Mouse (Mus musculus) erythroid progenitor cell, adult 5-6 weeks (primary cell): Measurements from ENCODE around the gene Nudt4. TPM values are rescaled to one million over a fixed set of nuclear protein-coding genes. Genes with fewer than 3 reads are reported as not detected.

Experiments
- ATAC-seq: replicated peaks from 2 replicates; pipeline ENCODE4 v1.8.0; 2016; ENCODE audit warnings: moderate number of reproducible peaks, mild to moderate bottlenecking, moderate TSS enrichment, inconsistent platforms; ENCODE audit not compliant: poor library complexity, low FRiP score, severe bottlenecking
- total RNA-seq, 2 experiments: library from RNA; stranded (forward) in 1 of 2; stranded (reverse) in 1 of 2; fragments of 150-400 nt in 1 of 2; fragments of 186-747, 209-891 nt in 1 of 2; gene quantifications; 2 replicates each; pipeline versions ENCODE4 v1.2.3 to v1.2.4; 2015 to 2017; ENCODE audit warnings: low replicate concordance in 2 of 2

Gene Nudt4
- total RNA-seq (2015; ENCODE audit: low replicate concordance) (271 and 342 TPM in 2 replicates), total RNA-seq (2017; ENCODE audit: low replicate concordance) (296 and 327 TPM in 2 replicates)

DNA sequence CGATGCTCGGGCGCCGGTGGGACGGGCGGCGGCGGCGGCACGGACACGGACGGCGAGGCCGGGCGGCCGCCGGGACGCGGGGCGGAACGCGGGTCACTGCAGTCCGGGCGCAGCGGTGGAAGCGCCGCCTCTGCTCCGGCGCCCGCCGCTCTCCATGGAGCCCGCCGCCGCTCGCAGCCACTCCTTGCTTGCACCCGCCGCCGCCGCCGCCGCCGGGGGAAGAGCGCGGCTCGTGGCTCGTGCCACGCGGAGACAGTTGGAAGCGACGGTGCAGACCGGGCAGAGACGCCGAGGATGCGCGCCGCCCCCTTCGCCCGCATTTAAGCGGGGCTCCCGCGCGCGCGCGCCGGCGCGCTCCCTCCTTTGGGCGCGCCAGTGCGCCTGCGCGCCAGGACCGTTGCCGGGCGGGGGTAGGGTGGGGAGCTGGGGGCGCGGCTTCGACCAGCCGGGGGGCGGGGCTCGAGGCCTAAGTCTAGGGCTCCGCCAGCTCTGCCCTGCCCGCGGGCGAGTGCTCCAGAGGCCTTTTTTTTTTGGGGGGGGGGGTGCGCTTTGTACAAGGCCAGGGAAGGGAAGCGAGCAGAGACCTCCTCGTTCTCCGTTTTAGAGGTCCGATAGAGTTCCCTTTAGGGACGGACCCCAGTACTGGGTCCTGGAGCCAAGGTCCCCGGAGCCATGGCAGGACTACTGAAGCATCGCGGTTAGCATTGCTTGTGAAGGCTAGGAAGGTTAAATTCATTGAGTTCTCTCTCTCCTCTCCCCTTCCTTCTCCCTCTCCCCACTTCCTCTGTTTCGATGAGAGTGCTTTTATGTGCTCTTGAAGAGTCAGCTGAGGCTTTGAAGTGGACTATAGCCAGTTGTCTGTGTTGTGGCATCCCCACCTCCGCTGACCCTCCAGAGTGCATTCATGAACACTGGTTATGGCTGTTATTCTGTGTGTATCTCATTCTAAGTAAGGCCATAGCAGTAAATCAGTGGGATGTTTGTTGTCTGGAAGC, at the start of gene Nudt4:
Nudt4 (minus strand) TSS at position 296 of the 995 bp plus-strand sequence.
- ATAC-seq = peak; percentile 69

DNA sequence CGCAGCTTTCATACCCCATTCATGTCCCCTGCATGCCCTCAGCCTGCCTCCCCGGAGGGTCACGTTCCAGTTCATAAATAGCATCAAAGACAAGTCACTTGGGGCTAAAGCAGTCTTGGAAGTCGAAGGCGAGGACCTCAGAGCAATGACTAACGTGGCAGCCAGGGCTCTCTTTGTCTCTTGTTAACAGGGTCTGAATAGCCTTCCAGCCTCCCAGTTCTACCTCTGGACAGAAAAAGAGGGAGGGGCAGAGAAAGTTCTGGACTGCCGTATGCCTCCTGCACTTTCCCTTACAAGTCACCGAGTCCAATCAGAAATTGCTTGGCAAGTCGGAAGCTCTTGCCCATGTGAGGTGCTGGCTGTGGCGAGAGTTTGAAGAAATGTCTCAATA, 47.4 kb upstream of the Nudt4 start:
- ATAC-seq = no peak

DNA sequence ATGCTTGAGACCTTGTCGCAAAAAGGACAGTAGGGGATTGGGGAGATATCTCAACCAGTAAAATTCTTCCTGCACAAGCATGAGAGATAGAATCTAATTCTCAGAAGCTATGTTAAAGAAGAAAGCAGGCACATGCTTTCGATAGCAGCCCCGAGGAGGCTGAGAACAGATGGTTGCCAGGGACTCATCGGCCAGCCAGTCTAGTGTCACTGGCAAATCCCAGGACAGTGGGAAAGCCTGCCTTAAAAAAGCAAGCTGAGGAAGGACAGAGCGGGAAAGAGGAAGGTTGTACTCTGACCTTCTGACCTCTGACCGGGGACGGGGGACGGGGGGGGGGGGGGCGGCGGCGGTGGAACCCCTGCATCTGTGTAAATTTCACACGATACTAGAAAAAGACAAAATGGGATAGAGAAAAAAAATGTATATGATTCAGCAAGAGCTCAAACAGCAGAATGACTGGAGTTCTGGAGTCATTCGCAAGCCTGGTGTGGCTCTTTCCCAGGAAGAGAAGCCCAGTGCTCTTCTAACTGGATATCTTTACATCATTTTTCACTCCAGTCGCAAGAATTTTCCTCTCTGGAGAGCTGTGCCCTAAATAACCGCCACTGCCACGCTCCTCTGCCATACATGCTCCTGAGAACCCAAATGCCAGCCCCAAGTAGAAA, 46.9 kb upstream of the Nudt4 start:
- no peak for ATAC-seq

DNA sequence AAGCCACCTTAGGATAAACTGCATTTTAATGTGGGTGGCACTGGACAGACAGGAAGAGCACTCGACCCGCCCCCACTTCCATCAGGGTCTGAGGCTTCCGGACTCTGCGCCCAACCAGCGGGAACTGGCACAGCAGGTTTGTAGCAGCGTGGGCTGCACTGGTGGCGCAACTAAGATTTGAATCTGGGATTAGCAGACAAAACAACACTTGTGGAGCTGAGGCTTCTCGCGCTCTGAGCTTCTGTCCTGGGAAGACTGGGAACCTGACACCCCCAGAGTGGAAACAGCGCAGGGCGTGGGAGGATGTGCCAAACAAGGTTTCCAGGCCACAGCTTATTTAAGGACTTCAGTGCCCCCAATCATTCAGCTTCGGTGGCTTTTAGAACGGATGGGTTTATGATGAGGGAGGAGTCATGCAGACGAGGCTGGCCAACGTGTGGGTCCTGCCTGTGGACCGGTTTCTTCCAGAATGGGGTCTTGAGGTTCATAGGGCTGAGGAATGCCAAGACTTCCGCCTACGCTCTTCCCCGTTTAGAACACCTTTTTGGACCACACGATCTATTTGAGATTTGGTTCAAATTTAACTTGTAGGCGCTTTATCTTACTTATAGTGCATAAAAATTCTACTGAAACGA, 41.1 kb upstream of the Nudt4 start:
- ATAC-seq = no peak

DNA sequence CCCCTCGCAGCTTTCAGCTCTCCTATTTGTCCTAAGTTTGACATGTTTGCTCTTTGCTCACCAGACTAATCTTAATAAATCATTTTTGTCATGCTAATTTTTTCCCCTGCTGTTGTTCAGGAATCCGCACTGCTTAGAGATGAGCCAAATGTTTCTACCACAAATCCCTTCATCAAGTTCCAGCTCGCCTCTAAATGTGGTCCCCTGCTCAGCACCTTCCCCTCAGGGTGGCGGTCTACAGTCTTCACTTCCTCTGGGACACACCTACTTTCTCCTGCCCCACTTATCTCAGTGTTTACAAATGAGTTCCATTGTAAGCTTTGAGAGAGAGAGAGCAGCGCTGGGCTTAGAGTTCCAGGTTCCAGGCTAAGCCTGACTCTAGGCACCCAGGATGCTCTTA, 36.6 kb upstream of the Nudt4 start:
- ATAC-seq = no peak

DNA sequence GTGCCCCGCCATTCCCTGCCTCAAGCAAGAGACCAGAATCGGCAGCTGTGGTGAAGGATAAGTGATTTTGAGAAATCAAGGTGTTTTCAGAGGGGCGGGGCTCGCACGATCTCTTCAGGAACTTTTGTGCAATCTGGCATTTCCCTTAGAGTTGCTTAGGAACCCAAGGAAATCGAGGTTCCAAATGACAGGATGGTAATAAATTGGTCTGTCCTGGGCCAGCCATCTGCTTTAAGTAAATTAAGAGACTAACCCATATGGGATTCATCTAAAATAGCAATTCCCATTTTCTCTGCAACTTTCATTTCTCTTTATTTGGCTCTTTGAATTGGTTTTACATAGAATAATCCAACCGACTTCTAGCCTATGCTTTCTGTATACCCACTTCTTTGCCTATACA, 35.8 kb upstream of the Nudt4 start:
- no peak for ATAC-seq

DNA sequence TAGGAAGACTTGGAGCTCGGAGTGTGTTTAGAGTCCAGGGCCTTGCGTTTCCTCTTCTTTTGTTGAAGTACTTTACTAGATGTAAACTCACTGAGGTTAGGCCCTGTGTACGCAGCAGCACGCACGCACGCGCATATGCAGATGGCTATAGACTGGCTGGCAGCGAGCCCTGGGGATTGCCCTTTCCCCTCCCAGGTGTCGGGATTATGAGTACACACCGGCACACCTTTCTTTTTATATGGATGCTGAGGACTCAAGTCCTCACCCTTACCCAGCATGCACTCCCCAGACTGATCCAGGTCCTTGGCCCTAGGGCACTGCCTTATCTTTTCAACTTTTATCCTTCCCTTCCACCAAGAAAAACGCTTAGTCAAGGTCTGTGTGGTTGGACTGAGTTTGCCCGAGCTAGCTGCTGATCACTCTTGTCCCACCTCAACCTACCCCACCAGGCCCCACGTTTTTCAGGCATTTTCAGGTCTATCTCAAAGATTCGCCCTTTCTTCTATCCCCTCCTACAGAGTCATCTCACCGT, 34.2 kb upstream of the Nudt4 start:
- ATAC-seq = no peak

DNA sequence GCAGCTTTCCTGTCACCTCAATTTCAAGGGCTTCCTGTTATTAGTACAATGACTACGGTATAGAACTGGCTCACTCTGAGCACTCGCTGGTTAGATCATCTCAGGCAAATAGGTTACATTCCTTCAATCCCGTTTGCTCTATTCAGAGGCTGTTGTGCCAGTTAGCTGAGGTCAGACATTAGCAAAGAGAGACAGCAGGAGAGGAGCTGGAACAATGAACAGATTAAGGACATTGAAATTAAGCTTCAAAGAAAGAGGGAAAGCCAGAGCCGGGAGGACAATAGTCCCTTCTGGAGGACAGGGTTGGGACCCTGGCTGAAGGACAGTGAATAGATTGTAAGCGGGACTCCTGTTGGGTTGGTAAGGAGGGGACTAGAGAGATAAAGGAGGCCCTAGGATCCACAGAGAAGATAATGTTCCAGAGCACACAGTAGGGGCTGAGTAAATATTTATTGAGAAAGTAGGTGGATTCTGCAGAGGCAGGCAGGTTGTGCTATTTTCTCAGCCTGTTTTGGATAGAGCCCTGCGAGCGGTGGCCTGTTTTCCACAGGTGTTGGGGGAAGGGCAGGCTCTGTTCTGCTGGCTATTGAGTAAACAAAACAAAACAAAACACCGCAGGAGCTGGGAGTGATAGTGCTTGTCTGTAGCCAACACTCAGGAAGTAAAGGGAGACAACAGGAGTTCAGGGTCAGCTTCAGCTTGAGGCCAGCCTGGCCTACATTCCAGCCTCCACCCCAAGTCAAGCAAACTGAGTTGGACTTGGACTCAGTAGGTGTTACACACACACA, 32.1 kb upstream of the Nudt4 start:
- ATAC-seq = no peak

DNA sequence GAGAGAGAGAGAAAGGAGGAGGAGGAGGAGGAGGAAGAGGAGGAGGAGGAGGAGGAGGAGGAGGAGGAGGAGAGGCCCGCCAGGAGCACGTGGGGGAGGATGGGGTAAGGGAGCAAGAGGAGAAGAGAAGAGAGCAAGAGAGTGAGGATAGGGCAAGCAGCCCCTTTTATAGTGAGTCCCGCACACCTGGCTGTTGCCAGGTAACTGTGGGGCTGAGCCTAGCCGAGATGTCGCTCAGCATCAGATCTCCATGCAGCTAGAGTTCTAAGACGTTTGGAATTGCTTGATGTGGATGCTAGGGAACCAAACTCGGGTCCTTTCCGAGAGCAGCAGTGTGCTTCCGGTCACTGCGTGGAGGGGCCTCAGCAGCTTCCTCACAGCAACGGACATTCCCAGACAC, 30.5 kb upstream of the Nudt4 start:
- ATAC-seq = no peak

DNA sequence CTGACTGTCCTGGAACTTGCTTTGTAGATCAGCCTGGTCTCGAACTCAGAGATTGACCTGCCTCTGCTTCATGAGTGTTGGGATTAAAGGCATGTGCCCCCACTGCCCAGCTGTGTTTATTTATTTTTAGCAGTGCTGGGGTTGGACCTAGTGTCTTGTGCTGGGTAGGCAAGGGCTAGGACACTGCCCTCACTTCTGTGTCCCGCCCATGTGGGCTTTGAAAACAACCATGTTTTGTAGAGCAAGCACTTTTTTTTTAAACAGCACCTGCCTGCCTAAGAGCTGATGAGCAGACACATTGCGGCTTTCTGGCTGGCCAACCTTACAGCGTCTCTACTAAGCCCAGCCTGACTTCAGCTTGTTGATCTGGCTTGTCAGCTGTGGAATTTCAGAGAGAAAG, 27.3 kb upstream of the Nudt4 start:
- ATAC-seq = no peak

DNA sequence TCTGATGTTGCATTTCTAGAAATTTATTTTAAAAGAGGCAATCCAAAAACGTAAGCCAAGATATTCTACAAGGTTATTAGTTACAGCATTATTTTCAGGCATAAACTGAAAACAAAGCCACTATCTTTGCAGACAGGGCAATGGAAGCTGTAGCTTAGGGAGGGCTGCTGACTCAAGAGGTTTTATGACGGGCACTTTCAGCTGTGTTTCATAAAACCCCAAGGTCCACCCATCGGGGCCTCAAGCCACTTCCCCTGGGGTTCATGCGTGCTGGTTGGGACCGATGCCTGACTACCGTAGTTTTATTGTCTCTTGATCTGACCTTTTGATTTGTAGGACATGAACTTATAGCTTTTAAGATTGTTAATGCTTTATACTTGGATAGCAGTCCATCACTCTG, 26.2 kb upstream of the Nudt4 start:
- no peak for ATAC-seq

DNA sequence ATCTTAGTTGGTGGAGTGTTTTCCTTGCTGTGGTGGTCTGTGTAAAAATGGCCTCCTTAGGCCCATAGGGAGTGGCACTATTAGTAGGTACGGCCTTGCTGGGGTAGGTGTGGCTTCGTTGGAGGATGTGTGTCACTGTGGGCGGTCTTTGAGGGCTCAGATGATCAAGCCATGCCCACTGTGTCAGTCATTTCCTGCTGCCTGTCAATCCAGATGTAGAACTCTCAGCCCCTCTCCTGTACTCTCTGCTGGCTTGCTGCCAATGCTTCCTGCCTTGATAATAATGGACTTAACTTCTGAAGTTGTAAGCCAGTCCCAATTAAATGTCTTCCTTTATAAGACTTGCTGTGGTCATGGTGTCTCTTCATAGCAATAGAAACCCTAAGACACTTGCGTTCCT, 25.2 kb upstream of the Nudt4 start:
- ATAC-seq = no peak

DNA sequence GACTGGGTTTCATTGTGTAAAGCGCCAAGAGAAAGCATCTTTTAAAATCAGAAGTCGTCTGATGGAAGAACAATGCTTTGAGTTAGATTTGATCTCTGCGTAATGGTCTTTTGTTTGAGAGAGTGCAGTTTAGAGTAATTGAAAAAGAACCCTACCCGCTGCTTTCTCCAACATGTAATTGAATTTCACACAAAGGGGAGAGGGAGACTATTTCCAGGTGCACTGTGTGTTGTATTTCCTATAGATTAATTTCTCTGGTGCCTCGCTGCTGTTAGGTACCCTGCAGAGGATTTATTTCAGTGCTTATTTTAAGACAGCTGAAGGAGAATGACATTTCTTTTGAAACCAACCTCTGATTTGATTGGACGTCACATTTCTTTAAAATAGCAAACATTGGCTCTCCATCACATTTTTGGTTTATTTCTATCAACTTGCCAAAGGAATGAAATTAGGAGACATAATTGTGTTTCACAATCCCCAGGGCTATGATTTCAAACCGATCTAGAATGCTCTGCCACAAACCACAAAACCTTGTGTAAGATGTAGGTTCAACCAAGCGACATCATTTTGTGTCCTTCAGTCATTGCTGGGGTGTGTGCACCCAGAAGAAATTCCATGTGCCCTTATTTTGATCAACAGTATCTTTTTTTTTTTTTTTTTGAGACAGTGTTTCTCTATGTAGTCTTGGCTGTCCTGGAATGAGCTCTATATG, 23.7 kb upstream of the Nudt4 start:
- no peak for ATAC-seq

DNA sequence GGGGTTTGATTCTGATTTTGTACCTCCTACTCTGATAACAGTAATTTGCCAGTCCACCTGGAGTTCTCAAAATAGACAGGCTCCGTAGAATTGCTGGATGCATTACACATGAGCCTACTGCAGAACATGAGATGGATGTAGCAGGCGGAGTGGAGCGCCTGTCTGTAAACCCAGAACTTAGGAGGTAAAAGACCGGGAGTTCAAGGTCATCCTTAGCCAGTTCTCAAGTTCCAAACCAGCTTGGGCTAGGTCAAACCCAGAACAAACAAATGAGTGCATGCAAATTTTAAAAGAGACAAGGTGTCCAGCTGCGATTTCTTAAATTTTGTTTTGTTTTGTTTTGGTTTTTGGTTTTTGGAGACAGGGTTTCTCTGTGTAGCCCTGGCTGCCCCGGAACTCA, 21.6 kb upstream of the Nudt4 start:
- ATAC-seq = no peak

DNA sequence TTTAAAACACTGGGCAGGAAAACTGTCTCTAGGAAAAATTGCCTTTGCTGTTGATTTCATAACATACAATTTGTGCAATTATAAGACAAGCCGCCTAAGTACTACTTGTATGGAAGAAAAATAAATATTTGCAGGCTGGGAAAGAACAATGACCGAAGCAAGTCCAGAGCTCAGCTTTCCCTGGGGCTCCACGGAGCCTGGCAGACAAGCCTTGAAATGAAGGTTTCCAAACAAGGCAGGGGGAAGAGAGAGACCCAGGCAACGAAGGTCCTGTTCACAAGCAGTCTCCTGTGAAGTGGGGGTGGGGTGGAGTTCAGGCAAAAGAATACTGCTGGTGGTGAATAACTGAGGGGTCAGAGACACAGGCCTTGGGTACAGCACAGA, 13.6 kb upstream of the Nudt4 start:
- ATAC-seq = no peak

DNA sequence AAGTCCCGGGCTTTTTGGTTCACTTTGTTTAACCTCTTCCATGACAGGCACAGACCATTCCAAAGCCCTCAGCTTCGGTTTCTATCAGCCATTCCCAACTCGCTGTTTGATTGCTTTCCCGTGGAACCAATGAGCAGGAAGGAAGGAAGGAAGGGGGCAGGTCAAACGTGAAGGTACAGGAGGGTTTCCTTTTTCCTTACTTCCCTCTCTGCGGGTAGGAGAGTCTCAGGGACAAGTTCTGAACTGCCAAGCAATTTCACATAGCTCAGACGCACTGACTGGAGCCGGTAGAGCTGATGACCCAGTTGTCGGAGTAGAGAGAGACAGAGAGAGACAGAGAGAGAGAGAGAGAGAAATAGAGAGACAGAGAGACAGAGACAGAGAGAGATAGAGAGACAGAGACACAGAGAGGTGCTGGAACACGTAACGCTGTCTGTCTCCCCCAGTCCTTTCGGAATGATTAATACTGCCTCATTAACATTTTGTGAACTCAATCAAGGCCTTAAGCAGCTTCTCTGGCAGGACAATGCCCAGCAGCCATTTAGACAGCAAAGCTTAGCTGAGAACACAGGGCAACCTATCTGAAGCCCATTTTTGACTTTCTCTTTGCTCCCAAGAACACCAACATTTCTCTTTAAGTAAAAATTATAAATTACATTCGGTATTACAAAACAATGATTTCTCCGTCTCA, 13.1 kb upstream of the Nudt4 start:
- ATAC-seq = no peak

DNA sequence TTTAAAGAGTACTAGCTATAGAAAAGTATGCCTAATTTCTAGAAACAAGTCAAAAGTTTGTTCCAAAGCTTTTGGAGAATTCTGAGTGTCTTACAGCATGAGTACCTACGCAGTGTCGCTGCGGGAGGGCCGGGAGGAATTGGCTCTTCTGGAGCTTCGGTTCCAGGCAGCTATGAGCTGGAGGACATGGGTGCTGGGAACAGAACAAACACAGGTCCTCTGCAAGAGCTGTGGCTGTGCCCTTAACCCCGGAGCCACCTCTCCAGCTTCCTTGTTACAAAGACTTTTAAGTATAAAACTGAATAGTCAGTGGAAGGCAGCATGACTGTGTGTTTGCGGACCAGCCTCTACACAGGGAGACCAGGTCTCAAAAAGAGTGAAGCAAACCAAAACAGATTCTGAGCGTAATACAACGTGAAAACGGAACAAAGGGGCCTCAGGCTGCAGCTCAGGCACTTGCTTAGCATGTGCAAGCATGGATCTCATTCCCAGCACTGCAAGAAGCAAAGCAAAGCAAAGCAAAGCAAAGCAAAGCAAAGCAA, 12.0 kb upstream of the Nudt4 start:
- no peak for ATAC-seq

DNA sequence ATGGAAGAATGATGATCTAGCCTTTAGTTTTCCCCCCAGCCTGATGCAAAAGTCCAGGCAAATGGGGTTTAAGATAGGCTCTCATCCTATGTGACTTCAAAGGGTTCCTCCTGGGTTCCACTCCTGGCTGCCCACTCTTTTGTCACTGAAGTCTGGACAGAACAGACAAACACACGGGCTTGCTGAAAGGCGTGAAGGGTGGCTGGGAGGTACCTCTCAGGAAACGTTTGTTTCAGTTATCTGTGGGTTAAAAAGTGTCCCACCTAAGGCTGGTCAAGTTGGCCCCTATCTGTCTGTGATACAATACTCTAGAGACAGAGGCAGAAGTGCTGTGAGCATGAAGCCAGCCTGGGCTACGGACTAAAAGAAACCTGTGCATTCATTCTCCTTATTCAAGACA, 11.0 kb upstream of the Nudt4 start:
- ATAC-seq = no peak
